Mouse (Mus musculus) midbrain, embryonic 13.5 days (tissue): ENCODE data around the gene Heatr1. TPM values are rescaled to one million over a fixed set of nuclear protein-coding genes. Genes with fewer than 3 reads are reported as not detected.

Source experiments
- ATAC-seq: fragments of 200-750 bp; cut with Nextera tagmentation; 2 replicates; pipeline ENCODE4 v1.8.0; 2017; ENCODE audit warnings: mild to moderate bottlenecking, moderate TSS enrichment, moderate library complexity
- H3K27ac ChIP-seq: fragments of 300-500 bp; sonication (generic); 2 replicates; pipeline ENCODE4 v1.5.1; 2015; ENCODE audit warnings: inconsistent platforms, mild to moderate bottlenecking, moderate library complexity
- H3K27me3 ChIP-seq: fragments of 300-500 bp; sonication (generic); 2 replicates; pipeline ENCODE4 v1.6.1; 2015; ENCODE audit warnings: mild to moderate bottlenecking, inconsistent platforms
- H3K36me3 ChIP-seq: fragments of 300-500 bp; sonication (generic); 2 replicates; pipeline ENCODE4 v1.6.1; 2015; ENCODE audit warnings: mild to moderate bottlenecking, inconsistent platforms
- H3K4me1 ChIP-seq: fragments of 300-500 bp; sonication (generic); replicated peaks from 2 replicates; pipeline ENCODE4 v1.6.1; 2015; ENCODE audit warnings: inconsistent platforms
- H3K4me2 ChIP-seq: fragments of 300-500 bp; sonication (generic); replicated peaks from 2 replicates; pipeline ENCODE4 v1.6.1; 2015; ENCODE audit warnings: moderate library complexity, mild to moderate bottlenecking, inconsistent platforms
- H3K4me3 ChIP-seq: fragments of 300-500 bp; sonication (generic); replicated peaks from 2 replicates; pipeline ENCODE4 v1.5.1; 2015; ENCODE audit warnings: mild to moderate bottlenecking, inconsistent platforms
- H3K9ac ChIP-seq: fragments of 300-500 bp; sonication (generic); replicated peaks from 2 replicates; pipeline ENCODE4 v1.6.1; 2015; ENCODE audit warnings: mild to moderate bottlenecking, inconsistent platforms
- H3K9me3 ChIP-seq: fragments of 300-500 bp; sonication (generic); 2 replicates; pipeline ENCODE4 v1.6.1; 2016; ENCODE audit warnings: mild to moderate bottlenecking, inconsistent platforms
- WGBS: fragments of 180-500 bp; shearing (Covaris S2); methylation state at CpG from one replicate; pipeline ENCODE4 v1.1.7; 2015; 5-methylcytosine and 5-hydroxymethylcytosine counted together
- polyA plus RNA-seq: library from polyadenylated mRNA; unstranded; fragments of >200 nt; fragmentation: Nextera tagmentation; extraction: Ambion mirVana; gene quantifications from 2 replicates; pipeline ENCODE4 v1.2.1, GENCODE M21; 2015

Heatr1 gene
- polyA plus RNA-seq, 1 experiment from 2014 or later = 15.7 TPM

GRCm38 (mm10) chr13:12395571-12395970 lies 744 bp downstream of the Heatr1 start:
- peak overlapping the region; percentile 93 for H3K4me3 ChIP-seq
- peak; percentile 32; the same call in 1 of the 2 replicates for ATAC-seq
- H3K4me2 ChIP-seq = peak overlapping the region; percentile 98
- H3K27me3 ChIP-seq = peaks cover 14% of the 10 kb centered on the region
- H3K9me3 ChIP-seq = no peaks in the 10 kb centered on the region
- peaks cover 24% of the 10 kb centered on the region for H3K36me3 ChIP-seq
- H3K27ac ChIP-seq = no peak overlapping the region
- H3K9ac ChIP-seq = peak overlapping the region; percentile 74
- under 1% methylated on average over 23 of the region's 23 CpGs for WGBS
- H3K4me1 ChIP-seq = peaks cover 10% of the 10 kb centered on the region

- Histone ChIP-seq H3K9ac (no peak overlapping the region), H3K4me2 (no peak overlapping the region), H3K36me3 (peaks cover 71% of the 10 kb centered on the region), H3K4me3 (no peak overlapping the region), H3K9me3 (no peaks in the 10 kb centered on the region), H3K27ac (no peak overlapping the region), H3K27me3 (no peaks in the 10 kb centered on the region), H3K4me1 (no peaks in the 10 kb centered on the region)
- no peak for ATAC-seq
- WGBS = 87% methylated on average over 9 of the region's 9 CpGs
These were observed 13.7 kb downstream of the Heatr1 start for GRCm38 (mm10) chr13:12408343-12409066.

DNA sequence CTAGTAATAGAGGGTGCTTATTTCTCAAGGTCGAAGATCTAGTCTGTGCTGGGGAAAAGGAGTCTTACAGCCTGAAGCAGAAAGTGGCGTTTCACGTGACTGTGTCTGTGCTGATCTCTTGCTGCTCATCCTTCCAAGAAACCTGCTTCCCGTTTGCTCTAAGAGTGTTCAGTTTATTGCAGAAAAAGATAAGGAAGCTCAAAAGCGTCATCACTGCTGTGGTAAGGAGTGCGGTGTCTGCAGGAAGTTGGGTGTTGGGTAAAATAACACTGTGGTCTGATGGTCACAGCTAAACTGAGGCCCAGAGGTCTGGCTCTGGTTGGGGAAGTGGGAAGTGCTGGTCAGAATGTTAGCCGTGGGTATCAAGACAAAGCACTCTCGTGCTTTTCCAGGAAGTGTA lies 17.2 kb downstream of the Heatr1 start:
- Histone ChIP-seq H3K27ac (no peak overlapping the region), H3K36me3 (peaks cover 83% of the 10 kb centered on the region), H3K9ac (no peak overlapping the region), H3K27me3 (no peaks in the 10 kb centered on the region), H3K4me3 (no peak overlapping the region), H3K9me3 (no peaks in the 10 kb centered on the region), H3K4me1 (no peaks in the 10 kb centered on the region), H3K4me2 (no peak overlapping the region)
- WGBS = 93% methylated on average over 8 of the region's 8 CpGs
- no peak for ATAC-seq

DNA sequence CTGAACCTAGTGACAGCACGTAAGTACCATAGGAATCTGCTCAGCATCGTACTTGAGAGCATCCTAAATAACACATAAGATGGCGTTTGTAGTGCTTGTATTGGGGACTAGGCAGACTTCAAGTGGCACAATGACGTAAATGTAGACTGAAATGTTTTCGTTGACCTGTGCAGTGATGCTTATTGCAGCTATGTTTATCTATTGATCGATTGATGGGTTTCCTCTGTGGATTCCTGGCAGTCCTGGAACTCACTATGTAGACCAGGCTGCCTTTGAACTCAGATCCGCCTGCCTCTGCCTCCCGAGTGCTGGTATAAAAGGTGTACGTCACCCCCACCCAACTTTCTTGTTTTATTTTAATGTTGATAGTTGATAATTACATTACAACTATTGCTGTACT lies 25.8 kb downstream of the Heatr1 start:
- 95% methylated on average over 9 of the region's 9 CpGs for WGBS
- ATAC-seq = no peak
- no peak overlapping the region for H3K4me2 ChIP-seq

DNA sequence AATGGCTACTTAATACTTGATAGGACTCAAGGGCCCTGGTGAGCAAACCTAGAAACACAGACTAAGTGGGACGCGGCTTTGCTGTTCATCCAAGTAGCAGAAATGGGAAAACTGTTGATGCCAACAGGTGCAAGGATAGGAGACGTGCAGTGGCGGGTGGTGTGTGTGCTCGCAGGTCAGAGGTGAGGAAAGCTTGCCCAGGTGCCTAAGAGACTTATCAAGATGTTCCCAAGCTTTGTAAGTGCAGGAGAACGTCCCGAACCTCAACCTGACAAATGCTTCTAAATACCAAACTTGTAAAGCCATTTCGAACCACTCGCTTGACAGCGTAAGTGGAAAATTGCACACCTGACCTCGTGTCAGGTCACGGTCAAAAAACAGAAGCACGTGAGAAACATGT lies 33.7 kb downstream of the Heatr1 start:
- no peaks in the 10 kb centered on the region for H3K4me1 ChIP-seq
- H3K9ac ChIP-seq = no peak overlapping the region
- H3K9me3 ChIP-seq = no peaks in the 10 kb centered on the region
- no peaks in the 10 kb centered on the region for H3K27me3 ChIP-seq
- no peak for ATAC-seq
- H3K36me3 ChIP-seq = peaks cover 95% of the 10 kb centered on the region
- H3K27ac ChIP-seq = no peak overlapping the region
- H3K4me3 ChIP-seq = no peak overlapping the region
- WGBS = 96% methylated on average over 13 of the region's 13 CpGs
- H3K4me2 ChIP-seq = no peak overlapping the region

More for the DNA sequence above, 25.8 kb downstream of the Heatr1 start:
- Histone ChIP-seq H3K4me1 (no peaks in the 10 kb centered on the region), H3K9me3 (no peaks in the 10 kb centered on the region), H3K27ac (no peak overlapping the region), H3K9ac (no peak overlapping the region), H3K27me3 (no peaks in the 10 kb centered on the region), H3K36me3 (peaks cover 92% of the 10 kb centered on the region), H3K4me3 (no peak overlapping the region)

DNA sequence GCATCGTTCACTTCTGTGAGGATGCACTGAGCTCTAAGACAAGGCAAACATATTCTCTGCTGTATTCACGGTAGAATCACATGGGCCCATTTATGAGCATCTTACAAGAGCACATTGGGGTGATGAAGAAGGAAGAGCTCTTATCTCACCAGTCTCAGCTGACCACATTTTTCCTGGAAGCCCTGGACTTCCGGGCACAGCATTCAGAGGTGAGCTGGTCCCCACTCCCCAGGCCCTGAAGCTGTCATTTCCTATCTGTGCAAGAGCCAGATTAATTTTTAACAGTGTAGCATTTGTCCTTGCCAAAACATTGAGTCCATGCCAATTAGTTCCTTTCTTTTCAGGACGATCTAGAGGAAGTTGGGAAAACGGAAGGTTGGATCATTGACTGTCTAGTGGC lies 39.0 kb downstream of the Heatr1 start:
- Histone ChIP-seq H3K4me3 (no peak overlapping the region), H3K4me1 (no peaks in the 10 kb centered on the region), H3K36me3 (peaks cover 93% of the 10 kb centered on the region), H3K4me2 (no peak overlapping the region), H3K27me3 (no peaks in the 10 kb centered on the region), H3K27ac (no peak overlapping the region), H3K9me3 (no peaks in the 10 kb centered on the region), H3K9ac (no peak overlapping the region)
- 93% methylated on average over 5 of the region's 5 CpGs for WGBS
- ATAC-seq = no peak

GRCm38 (mm10) chr13:12439586-12439985 lies 44.8 kb downstream of the Heatr1 start:
- Histone ChIP-seq H3K4me3 (no peak overlapping the region), H3K27me3 (no peaks in the 10 kb centered on the region), H3K9ac (no peak overlapping the region), H3K4me1 (no peaks in the 10 kb centered on the region), H3K27ac (no peak overlapping the region), H3K36me3 (peaks cover 72% of the 10 kb centered on the region), H3K9me3 (no peaks in the 10 kb centered on the region), H3K4me2 (no peak overlapping the region)
- 88% methylated on average over 3 of the region's 3 CpGs for WGBS
- no peak for ATAC-seq

GRCm38 (mm10) chr13:12440813-12441212 lies 46.0 kb downstream of the Heatr1 start:
- no peaks in the 10 kb centered on the region for H3K9me3 ChIP-seq
- H3K36me3 ChIP-seq = peaks cover 60% of the 10 kb centered on the region
- WGBS = 88% methylated on average over 6 of the region's 6 CpGs
- ATAC-seq = no peak
- no peak overlapping the region for H3K4me2 ChIP-seq
- H3K4me1 ChIP-seq = no peaks in the 10 kb centered on the region
- no peaks in the 10 kb centered on the region for H3K27me3 ChIP-seq
- no peak overlapping the region for H3K9ac ChIP-seq
- H3K4me3 ChIP-seq = no peak overlapping the region
- no peak overlapping the region for H3K27ac ChIP-seq

- H3K9me3 ChIP-seq = no peaks in the 10 kb centered on the region
- H3K27ac ChIP-seq = no peak overlapping the region
- no peak for ATAC-seq
- H3K9ac ChIP-seq = no peak overlapping the region
- 90% methylated on average over 2 of the region's 2 CpGs for WGBS
- no peak overlapping the region for H3K4me2 ChIP-seq
- H3K36me3 ChIP-seq = peaks cover 58% of the 10 kb centered on the region
- H3K27me3 ChIP-seq = no peaks in the 10 kb centered on the region
- no peaks in the 10 kb centered on the region for H3K4me1 ChIP-seq
- no peak overlapping the region for H3K4me3 ChIP-seq
These were observed 47.3 kb downstream of the Heatr1 start for GRCm38 (mm10) chr13:12442008-12442587.

DNA sequence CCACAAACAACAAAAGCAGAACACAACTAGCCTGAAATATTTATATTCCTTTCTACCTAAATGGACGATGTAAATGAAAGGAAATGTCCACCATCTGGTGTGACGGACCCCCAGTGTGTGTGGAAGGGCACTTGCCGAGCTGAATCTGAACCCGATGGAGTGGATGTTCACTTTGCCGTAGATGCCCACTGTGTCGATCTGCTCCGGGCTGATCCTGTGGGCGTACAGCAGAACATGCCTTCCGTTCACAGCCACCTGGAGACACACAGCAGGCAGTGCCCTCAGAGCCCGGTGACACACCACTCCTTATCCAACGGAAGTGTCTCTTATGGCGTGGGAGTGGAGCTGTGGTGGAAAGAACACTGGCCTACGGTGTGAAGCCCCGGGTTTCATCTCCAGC lies 58.3 kb downstream of the Heatr1 start:
- no peak for ATAC-seq
- H3K27me3 ChIP-seq = no peaks in the 10 kb centered on the region
- no peak overlapping the region for H3K9ac ChIP-seq
- no peaks in the 10 kb centered on the region for H3K9me3 ChIP-seq
- H3K4me1 ChIP-seq = no peaks in the 10 kb centered on the region
- H3K27ac ChIP-seq = no peak overlapping the region
- WGBS = 89% methylated on average over 14 of the region's 14 CpGs
- H3K4me3 ChIP-seq = no peak overlapping the region
- no peak overlapping the region for H3K4me2 ChIP-seq
- H3K36me3 ChIP-seq = peaks cover 23% of the 10 kb centered on the region

- no peak overlapping the region for H3K9ac ChIP-seq
- H3K9me3 ChIP-seq = no peaks in the 10 kb centered on the region
- ATAC-seq = no peak
- no peak overlapping the region for H3K27ac ChIP-seq
- WGBS = 82% methylated on average over 7 of the region's 7 CpGs
- H3K27me3 ChIP-seq = no peaks in the 10 kb centered on the region
- H3K4me3 ChIP-seq = no peak overlapping the region
- H3K4me1 ChIP-seq = peaks cover 2% of the 10 kb centered on the region
- H3K4me2 ChIP-seq = no peak overlapping the region
- H3K36me3 ChIP-seq = peaks cover 18% of the 10 kb centered on the region
These were observed 60.0 kb downstream of the Heatr1 start for GRCm38 (mm10) chr13:12454686-12455390.

DNA sequence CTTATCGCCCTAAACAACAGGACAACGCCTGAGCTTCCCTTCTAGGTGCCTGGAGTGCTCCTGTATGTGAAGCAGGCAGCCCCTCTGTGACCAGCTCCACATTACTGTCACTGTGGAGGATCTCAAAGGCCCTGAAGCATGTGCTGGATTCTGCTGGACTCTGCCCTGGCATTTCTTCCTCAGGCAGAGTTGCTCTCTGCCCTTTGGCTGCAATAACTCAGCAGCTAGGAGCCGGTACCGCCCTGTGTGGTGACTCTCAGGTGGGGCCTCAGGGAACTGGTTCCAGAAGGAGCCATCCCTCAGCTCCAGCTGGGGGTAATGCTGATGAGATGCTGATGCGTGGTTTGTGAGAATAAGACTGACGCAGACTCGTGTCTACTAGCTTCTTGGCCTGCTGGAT lies 61.9 kb downstream of the Heatr1 start:
- no peak overlapping the region for H3K9ac ChIP-seq
- peaks cover 11% of the 10 kb centered on the region for H3K4me1 ChIP-seq
- WGBS = 73% methylated on average over 7 of the region's 7 CpGs
- no peak overlapping the region for H3K4me2 ChIP-seq
- H3K27ac ChIP-seq = no peak overlapping the region
- peaks cover 12% of the 10 kb centered on the region for H3K36me3 ChIP-seq
- H3K9me3 ChIP-seq = no peaks in the 10 kb centered on the region
- no peak overlapping the region for H3K4me3 ChIP-seq
- H3K27me3 ChIP-seq = no peaks in the 10 kb centered on the region
- no peak for ATAC-seq
